In genomic region chrX:58155371-58156124, GRCm38 (mm10) we compare ENCODE assay signal across 9 mouse cellular contexts.
A peak's percentile ranks its signal among the peaks of the same experiment; 100 is the strongest.
DNase-seq lines count a peak whose midpoint lies in the region; ATAC-seq lines count a peak whose summit lies in the region.
"Had no signal": no experiment of that assay in that cellular context is flagged by ENCODE, and none has a peak within 500 bp of the region (broad histone marks: within the 10 kb centered on the region; RNA-seq: fewer than 3 reads in every experiment).

No protein-coding gene starts in this region.

- H3K9ac ChIP-seq in forebrain, embryonic 16.5 days (replicated peaks; ENCODE audit: low read depth, low read length), result peak overlapping the region; percentile 25; the same call in 1 of the 2 replicates
- no peak overlapping the region for H3K9ac ChIP-seq in midbrain, embryonic 11.5 days (ENCODE audit: low read length)

- peak; percentile 87 for ATAC-seq in forebrain, embryonic 16.5 days
- ATAC-seq in midbrain, embryonic 11.5 days (ENCODE audit: low FRiP score), result peak; percentile 84

- H3K4me3 ChIP-seq in forebrain, embryonic 16.5 days (replicated peaks; ENCODE audit: low read length), result peak overlapping the region; percentile 22
- no peak overlapping the region for H3K4me3 ChIP-seq in midbrain, embryonic 11.5 days (ENCODE audit: low read depth, low read length)

- intact Hi-C loops in gastrocnemius, postnatal 14 days (cut with DNase I; ENCODE audit: low total_unique reads), result no loop called here

- peaks cover 2% of the 10 kb centered on the region for H3K4me1 ChIP-seq in forebrain, embryonic 16.5 days (replicated peaks; ENCODE audit: control insufficient read depth, insufficient read depth, low read length)
- H3K4me1 ChIP-seq in midbrain, embryonic 11.5 days (ENCODE audit: control insufficient read depth, insufficient read depth, low read length), result peaks cover 4% of the 10 kb centered on the region; the same call in 1 of the 2 replicates

- H3K4me2 ChIP-seq in forebrain, embryonic 16.5 days (ENCODE audit: low read length), result peak overlapping the region; percentile 42
- peak overlapping the region; percentile 20 for H3K4me2 ChIP-seq in midbrain, embryonic 11.5 days

- H3K27ac ChIP-seq in forebrain, embryonic 16.5 days (ENCODE audit: low read length), result no peak overlapping the region
- peak overlapping the region; percentile 12; the same call in 1 of the 2 replicates for H3K27ac ChIP-seq in midbrain, embryonic 11.5 days (ENCODE audit: low read depth, low read length)

- no peaks in the 10 kb centered on the region for H3K9me3 ChIP-seq in forebrain, embryonic 16.5 days (ENCODE audit: control insufficient read depth, low read length)
- no peaks in the 10 kb centered on the region for H3K9me3 ChIP-seq in midbrain, embryonic 11.5 days (ENCODE audit: control insufficient read depth, low read length)

- peak; percentile 27 to 42 for DNase-seq in cerebellum, postnatal 10 days
- no peak for DNase-seq in cerebellum, postnatal 36 days
- DNase-seq in ES-CJ7 (ENCODE audit: low read depth, low spot score), result peak; percentile 70
- peak; percentile 85 for DNase-seq in midbrain, embryonic 11.5 days (ENCODE audit: low spot score, missing footprints)
- DNase-seq in gastrocnemius, postnatal 14 days, result no peak
- DNase-seq in gastrocnemius, adult 8-10 months (ENCODE audit: low spot score in 2 of 2), result no peak
- no peak for DNase-seq in left cerebral cortex, adult 18-20 months (ENCODE audit: low spot score in 2 of 2)
- DNase-seq: right cerebral cortex, postnatal 14 days had no signal

- no peaks in the 10 kb centered on the region for H3K36me3 ChIP-seq in forebrain, embryonic 16.5 days (ENCODE audit: control insufficient read depth, insufficient read depth)
- H3K36me3 ChIP-seq in midbrain, embryonic 11.5 days (ENCODE audit: control insufficient read depth, insufficient read depth, low read length), result no peaks in the 10 kb centered on the region

- 19% methylated on average over 20 of the region's 20 CpGs for WGBS in forebrain, embryonic 16.5 days
- WGBS in midbrain, embryonic 11.5 days, result 24% methylated on average over 20 of the region's 20 CpGs

- no peaks in the 10 kb centered on the region for H3K27me3 ChIP-seq in forebrain, embryonic 16.5 days (replicated peaks; ENCODE audit: control insufficient read depth, insufficient read depth, low read length)
- no peaks in the 10 kb centered on the region for H3K27me3 ChIP-seq in midbrain, embryonic 11.5 days (ENCODE audit: control insufficient read depth, insufficient read depth, low read length)

Comparison
In these comparisons a context has a peak if more than half of its experiments do, and no peak if none do; other contexts are left out.
1. DNase-seq: peak in cerebellum, postnatal 10 days (2 of 2), ES-CJ7 (single experiment) and midbrain, embryonic 11.5 days (single experiment); none in cerebellum, postnatal 36 days (0 of 2), gastrocnemius, postnatal 14 days (single experiment), gastrocnemius, adult 8-10 months (0 of 2) and left cerebral cortex, adult 18-20 months (0 of 2).